Mouse (Mus musculus) heart, embryonic 13.5 days (tissue): ENCODE measurements around the gene Ptch2. TPM values are rescaled to one million over a fixed set of nuclear protein-coding genes. Genes with fewer than 3 reads are reported as not detected.

ENCODE experiments used
- ATAC-seq: fragments of 200-750 bp; cut with Nextera tagmentation; 2 replicates; pipeline ENCODE4 v1.8.0; 2017; ENCODE audit warnings: moderate TSS enrichment; ENCODE audit not compliant: insufficient number of reproducible peaks, low FRiP score, low TSS enrichment; ENCODE audit errors: extremely low read depth
- H3K27ac ChIP-seq: fragments of 300-500 bp; sonication (generic); replicated peaks from 2 replicates; pipeline ENCODE4 v1.5.1; 2015; ENCODE audit warnings: moderate library complexity, mild to moderate bottlenecking, inconsistent platforms
- H3K27me3 ChIP-seq: fragments of 300-500 bp; sonication (generic); replicated peaks from 2 replicates; pipeline ENCODE4 v1.6.1; 2015; ENCODE audit warnings: mild to moderate bottlenecking, inconsistent platforms
- H3K36me3 ChIP-seq: fragments of 300-500 bp; sonication (generic); 2 replicates; pipeline ENCODE4 v1.6.1; 2015; ENCODE audit warnings: mild to moderate bottlenecking, inconsistent platforms
- H3K4me1 ChIP-seq: fragments of 300-500 bp; sonication (generic); 2 replicates; pipeline ENCODE4 v1.6.1; 2015; ENCODE audit warnings: inconsistent platforms
- H3K4me2 ChIP-seq: fragments of 300-500 bp; sonication (generic); 2 replicates; pipeline ENCODE4 v1.6.1; 2015; ENCODE audit warnings: inconsistent platforms, mild to moderate bottlenecking, moderate library complexity
- H3K4me3 ChIP-seq: fragments of 300-500 bp; sonication (generic); 2 replicates; pipeline ENCODE4 v1.5.1; 2015; ENCODE audit warnings: moderate library complexity, mild to moderate bottlenecking, inconsistent platforms
- H3K9ac ChIP-seq: fragments of 300-500 bp; sonication (generic); 2 replicates; pipeline ENCODE4 v1.6.1; 2015; ENCODE audit warnings: inconsistent platforms, mild to moderate bottlenecking, moderate library complexity
- H3K9me3 ChIP-seq: fragments of 300-500 bp; sonication (generic); 2 replicates; pipeline ENCODE4 v1.6.1; 2016; ENCODE audit warnings: inconsistent platforms
- WGBS: fragments of 180-500 bp; shearing (Covaris S2); methylation state at CpG from one replicate; pipeline ENCODE4 v1.1.7; 2015; ENCODE audit warnings: mixed read lengths; 5-methylcytosine and 5-hydroxymethylcytosine counted together
- polyA plus RNA-seq: library from polyadenylated mRNA; unstranded; fragments of >200 nt; fragmentation: Nextera tagmentation; extraction: Ambion mirVana; gene quantifications from 2 replicates; pipeline ENCODE4 v1.2.1, GENCODE M21; 2015

Ptch2 gene
- 3.1 and 3.6 TPM in 2 replicates for polyA plus RNA-seq

DNA sequence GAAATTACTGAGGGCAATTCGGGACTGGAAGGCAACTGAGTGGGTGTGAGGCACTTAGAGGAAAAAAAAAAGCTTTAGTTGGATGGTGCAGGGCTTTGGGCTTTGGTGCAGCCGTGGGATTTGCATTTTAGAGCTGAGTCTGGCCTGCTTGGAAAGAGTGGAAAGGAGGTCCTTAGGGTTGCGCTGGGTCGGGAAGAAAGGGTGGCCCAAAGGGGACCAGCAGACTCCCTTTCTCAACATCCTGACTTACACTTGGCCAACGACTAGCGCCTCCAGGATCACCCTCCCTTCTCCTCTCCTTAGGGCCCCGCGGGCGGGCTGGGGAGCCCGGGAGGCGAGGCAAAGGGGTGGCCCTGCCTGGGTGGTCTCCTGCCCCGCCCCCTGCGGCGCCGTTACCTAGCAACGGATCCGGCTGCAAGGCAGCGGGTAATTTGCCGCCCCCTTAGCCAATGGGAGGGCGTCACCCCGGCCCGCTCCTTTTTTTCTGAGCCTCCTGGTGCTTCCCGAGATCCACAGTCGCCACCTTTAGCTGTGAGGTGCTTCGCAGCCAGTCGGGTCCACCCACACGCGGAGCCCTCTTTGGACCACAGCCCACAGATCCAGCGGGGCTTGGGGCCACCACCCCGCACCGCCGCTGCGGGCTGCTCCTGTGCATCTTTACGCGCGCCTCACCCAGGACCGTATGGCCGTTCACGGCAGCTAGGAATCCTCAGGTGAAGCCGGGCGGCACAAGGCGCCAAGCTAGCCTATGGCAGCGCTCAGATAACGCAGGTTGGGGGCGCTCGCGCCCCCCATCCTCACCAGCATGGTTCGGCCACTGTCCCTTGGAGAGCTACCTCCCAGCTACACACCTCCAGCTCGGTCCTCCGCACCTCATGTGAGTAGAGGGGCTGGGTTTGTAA, at the start of gene Ptch2:
Gene Ptch2, plus strand, starts transcription at position 525 of the 902 bp plus-strand sequence.
- Histone ChIP-seq H3K4me3 (peak within 1 kb of the TSS; percentile 61), H3K27me3 (peaks cover 7% of the 10 kb centered on the region; the same call in 1 of the 2 replicates), H3K4me1 (peaks cover 25% of the 10 kb centered on the region), H3K9ac (peak within 1 kb of the TSS; percentile 78), H3K27ac (peak within 1 kb of the TSS; percentile 80), H3K4me2 (peak within 1 kb of the TSS; percentile 90), H3K36me3 (no peaks in the 10 kb centered on the region), H3K9me3 (no peaks in the 10 kb centered on the region)
- 2% methylated on average over 50 of the region's 50 CpGs for WGBS
- 0 out of 2 replicates have a peak, but pooled peaks have one; percentile 31 for ATAC-seq

DNA sequence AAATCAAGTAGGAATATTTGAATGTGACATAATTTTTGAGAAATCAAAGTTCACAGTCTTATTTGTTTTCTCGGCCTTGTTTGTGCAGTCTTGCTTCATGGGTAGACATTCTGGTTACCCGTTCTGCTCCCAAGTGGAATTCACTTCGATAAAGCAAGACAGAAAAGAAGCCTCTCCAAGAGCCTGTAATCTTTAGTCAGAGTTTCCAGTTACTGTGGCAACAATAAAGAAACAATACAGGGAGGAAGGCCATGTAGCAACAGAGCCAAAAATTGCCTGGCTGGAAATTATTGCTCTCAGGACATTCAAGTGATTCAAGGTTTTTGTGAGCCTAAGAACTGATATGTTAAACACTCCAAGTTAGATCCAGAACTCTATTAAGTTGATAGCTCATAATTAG, 47.0 kb upstream of the Ptch2 start:
- no peak for ATAC-seq
- 63% methylated on average over 3 of the region's 3 CpGs for WGBS
- Histone ChIP-seq H3K9ac (no peak overlapping the region), H3K27me3 (no peaks in the 10 kb centered on the region), H3K9me3 (no peaks in the 10 kb centered on the region), H3K4me2 (no peak overlapping the region), H3K4me3 (no peak overlapping the region), H3K4me1 (no peaks in the 10 kb centered on the region), H3K36me3 (peaks cover 34% of the 10 kb centered on the region), H3K27ac (0 out of 2 replicates have a peak overlapping the region, but pooled peaks have one; percentile 6)

DNA sequence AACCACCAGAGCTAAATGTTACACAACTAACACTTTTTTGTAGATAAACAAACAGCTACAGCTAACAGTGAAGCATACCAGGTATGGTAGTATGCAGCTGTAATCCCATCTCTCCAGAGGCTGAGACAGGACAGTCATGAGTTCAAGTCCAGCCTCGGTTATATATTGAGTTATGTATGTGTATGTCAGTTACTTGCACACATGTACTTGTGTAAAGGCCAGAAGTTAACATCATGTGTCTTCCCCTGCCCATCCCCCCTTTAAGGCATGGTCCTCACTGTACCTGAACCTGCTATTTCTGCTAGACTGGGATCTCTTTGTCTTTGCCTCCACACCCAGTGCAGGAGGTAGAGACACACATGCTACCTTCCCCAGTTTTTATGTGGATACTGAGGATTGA, 46.4 kb upstream of the Ptch2 start:
- Histone ChIP-seq H3K27me3 (no peaks in the 10 kb centered on the region), H3K9me3 (no peaks in the 10 kb centered on the region), H3K4me3 (no peak overlapping the region), H3K4me1 (no peaks in the 10 kb centered on the region), H3K27ac (no peak overlapping the region), H3K36me3 (peaks cover 35% of the 10 kb centered on the region), H3K9ac (no peak overlapping the region), H3K4me2 (no peak overlapping the region)
- WGBS, result 88% methylated on average over 1 of the region's 1 CpGs
- no peak for ATAC-seq

DNA sequence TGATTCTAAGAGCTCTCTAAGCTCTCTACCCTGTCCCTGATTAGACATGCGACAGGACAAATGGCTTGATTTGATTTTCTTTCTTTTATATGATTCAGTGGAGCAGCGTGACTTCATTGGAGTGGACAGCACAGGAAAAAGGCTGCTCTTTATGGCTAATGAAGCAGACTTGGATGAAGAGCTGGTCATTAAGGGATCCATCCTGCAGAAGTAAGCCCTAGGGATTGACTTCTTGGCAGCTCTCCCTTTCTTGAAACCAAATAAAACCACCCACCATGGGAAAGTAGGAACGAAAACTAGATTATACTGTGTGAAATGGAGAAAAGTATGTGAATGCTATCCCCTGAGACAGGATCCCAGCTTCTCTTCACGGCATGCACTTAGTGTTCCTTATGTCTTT, 43.2 kb upstream of the Ptch2 start:
- 89% methylated on average over 4 of the region's 4 CpGs for WGBS
- H3K4me2 ChIP-seq, result no peak overlapping the region
- no peak overlapping the region for H3K9ac ChIP-seq
- no peaks in the 10 kb centered on the region for H3K9me3 ChIP-seq
- H3K27ac ChIP-seq, result no peak overlapping the region
- H3K27me3 ChIP-seq, result no peaks in the 10 kb centered on the region
- no peak for ATAC-seq
- H3K4me1 ChIP-seq, result no peaks in the 10 kb centered on the region; the same call in 1 of the 2 replicates
- peaks cover 26% of the 10 kb centered on the region for H3K36me3 ChIP-seq
- H3K4me3 ChIP-seq, result no peak overlapping the region

DNA sequence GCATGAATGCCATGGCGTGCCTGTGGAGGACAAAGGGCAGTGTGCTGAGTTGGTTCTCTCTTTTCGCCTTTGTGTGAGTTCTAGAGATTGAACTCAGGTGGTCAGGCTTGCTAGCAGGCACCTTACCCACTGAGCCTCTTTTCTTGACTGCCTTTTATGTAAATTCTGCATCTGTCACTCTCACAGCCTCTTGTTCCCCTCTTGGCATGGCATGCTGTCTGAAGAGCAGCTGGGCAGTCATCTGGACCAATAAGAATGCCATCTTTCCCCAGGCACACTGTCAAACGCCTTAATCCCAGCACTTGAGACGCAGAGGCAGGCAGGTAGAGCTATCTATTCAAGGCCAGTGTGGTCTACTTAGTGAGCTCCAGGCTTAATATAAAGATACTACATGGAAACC, 41.9 kb upstream of the Ptch2 start:
- no peak for ATAC-seq
- no peaks in the 10 kb centered on the region for H3K9me3 ChIP-seq

DNA sequence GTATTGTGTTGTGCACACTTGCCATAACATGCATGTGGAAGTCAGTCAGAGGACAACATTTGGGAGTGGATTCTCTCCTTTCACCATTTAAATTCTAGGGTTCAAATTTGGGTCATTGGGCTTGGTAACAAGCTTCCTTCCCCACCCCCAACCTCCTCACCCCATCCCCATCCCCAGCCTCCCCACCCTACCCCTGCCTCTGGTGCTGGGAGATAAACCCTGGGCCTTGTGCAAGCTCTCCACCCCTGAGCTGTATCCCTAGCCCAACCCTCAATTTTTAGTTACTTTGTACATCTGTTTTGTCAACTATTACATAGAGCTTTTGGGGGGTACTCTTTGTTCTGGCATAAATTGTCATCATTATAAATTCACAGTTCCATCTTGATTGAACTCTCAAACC, 39.8 kb upstream of the Ptch2 start:
- Histone ChIP-seq H3K27ac (0 out of 2 replicates have a peak overlapping the region, but pooled peaks have one; percentile 9), H3K27me3 (no peaks in the 10 kb centered on the region), H3K4me3 (no peak overlapping the region), H3K9me3 (no peaks in the 10 kb centered on the region), H3K9ac (no peak overlapping the region), H3K4me2 (no peak overlapping the region), H3K36me3 (peaks cover 32% of the 10 kb centered on the region), H3K4me1 (no peaks in the 10 kb centered on the region; the same call in 1 of the 2 replicates)
- ATAC-seq, result no peak

More for the DNA sequence above, 41.9 kb upstream of the Ptch2 start:
- Histone ChIP-seq H3K27ac (no peak overlapping the region), H3K27me3 (no peaks in the 10 kb centered on the region), H3K4me3 (no peak overlapping the region), H3K4me1 (no peaks in the 10 kb centered on the region; the same call in 1 of the 2 replicates), H3K36me3 (peaks cover 25% of the 10 kb centered on the region), H3K4me2 (no peak overlapping the region), H3K9ac (no peak overlapping the region)
- 83% methylated on average over 4 of the region's 4 CpGs for WGBS

DNA sequence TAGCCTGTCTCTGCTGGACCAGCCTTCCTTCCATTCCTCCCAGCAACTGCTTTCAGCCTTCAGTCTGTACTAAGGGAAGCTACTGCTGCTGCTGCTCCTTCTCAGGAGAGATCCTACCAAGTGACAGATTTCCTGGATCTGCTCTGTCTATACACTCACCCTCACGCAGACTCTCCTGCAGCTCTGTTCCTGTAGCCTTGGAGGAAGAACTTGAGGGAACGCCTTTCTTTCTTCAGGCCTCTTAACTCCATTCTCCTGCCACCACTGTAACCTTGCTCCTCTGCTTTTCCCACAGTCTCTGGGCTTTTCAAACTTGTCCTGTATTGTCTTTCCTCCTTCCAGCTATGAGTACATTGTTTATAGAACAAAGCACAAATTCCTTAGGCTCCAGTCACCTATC, 39.4 kb upstream of the Ptch2 start:
- H3K9me3 ChIP-seq, result no peaks in the 10 kb centered on the region
- peaks cover 34% of the 10 kb centered on the region for H3K36me3 ChIP-seq
- H3K27ac ChIP-seq, result peak overlapping the region; percentile 9; the same call in 1 of the 2 replicates
- no peaks in the 10 kb centered on the region; the same call in 1 of the 2 replicates for H3K4me1 ChIP-seq
- no peak overlapping the region for H3K4me3 ChIP-seq
- no peak overlapping the region for H3K4me2 ChIP-seq
- no peak overlapping the region for H3K9ac ChIP-seq
- ATAC-seq, result no peak
- no peaks in the 10 kb centered on the region for H3K27me3 ChIP-seq
- WGBS, result 70% methylated on average over 2 of the region's 2 CpGs

DNA sequence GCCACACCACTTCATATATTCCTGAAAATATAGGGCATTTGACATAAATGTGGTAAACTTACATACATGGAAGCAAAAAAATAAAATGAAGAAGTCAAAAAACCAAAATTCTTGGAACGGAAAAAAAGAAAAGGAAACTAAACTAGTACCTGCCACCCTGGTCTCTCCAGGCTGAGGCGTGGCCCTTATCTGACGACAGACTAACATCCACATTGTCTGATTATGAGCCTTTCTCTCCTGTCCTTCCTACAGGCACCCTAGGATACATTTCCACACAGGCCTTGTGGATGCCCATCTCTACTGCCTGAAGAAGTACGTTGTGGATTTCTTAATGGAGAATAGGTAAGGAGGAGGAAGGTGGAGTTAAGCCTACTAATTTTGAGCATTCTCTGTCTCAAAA, 37.4 kb upstream of the Ptch2 start:
- no peaks in the 10 kb centered on the region for H3K9me3 ChIP-seq
- H3K9ac ChIP-seq, result no peak overlapping the region
- 79% methylated on average over 4 of the region's 4 CpGs for WGBS
- no peaks in the 10 kb centered on the region; the same call in 1 of the 2 replicates for H3K4me1 ChIP-seq
- no peak for ATAC-seq
- H3K27ac ChIP-seq, result no peak overlapping the region
- H3K4me3 ChIP-seq, result no peak overlapping the region
- H3K4me2 ChIP-seq, result no peak overlapping the region
- no peaks in the 10 kb centered on the region for H3K27me3 ChIP-seq
- peaks cover 42% of the 10 kb centered on the region for H3K36me3 ChIP-seq

DNA sequence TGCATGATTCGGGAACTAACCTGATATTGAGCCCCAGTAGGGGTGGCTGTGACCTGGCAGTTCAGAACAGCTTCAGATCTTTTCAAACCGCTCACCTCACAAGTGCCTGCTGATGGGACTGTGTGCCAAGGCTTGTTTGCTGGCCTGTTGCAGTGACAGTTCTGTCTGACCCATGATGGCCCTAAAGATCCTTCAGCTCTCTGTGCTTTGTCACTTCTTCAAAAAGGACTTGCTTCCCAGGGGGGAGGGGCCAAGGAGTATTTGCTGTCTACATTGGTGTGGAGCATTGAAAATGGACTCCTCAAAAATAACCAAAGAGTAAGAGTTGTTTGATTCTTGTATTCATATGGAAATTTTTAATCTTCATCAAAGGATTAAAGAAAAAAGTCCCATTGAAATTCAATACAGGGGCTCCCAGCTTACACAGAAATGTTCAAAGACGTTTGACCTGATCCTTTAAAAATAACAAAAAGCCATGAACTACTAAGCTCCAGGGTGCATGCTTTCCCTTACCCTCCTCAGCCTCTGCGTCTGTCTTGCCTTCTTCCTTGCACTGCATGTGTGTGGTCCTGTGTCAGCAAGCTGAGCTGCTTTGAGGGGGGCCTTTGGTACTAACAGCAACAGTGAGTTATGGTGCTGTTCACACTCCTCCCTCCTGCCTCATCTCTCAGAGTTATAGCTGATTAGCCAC, 33.0 kb upstream of the Ptch2 start:
- Histone ChIP-seq H3K9ac (no peak overlapping the region), H3K27me3 (no peaks in the 10 kb centered on the region), H3K4me2 (no peak overlapping the region), H3K27ac (no peak overlapping the region), H3K36me3 (peaks cover 64% of the 10 kb centered on the region), H3K9me3 (no peaks in the 10 kb centered on the region), H3K4me1 (no peaks in the 10 kb centered on the region), H3K4me3 (no peak overlapping the region)
- WGBS, result 77% methylated on average over 4 of the region's 4 CpGs
- no peak for ATAC-seq

DNA sequence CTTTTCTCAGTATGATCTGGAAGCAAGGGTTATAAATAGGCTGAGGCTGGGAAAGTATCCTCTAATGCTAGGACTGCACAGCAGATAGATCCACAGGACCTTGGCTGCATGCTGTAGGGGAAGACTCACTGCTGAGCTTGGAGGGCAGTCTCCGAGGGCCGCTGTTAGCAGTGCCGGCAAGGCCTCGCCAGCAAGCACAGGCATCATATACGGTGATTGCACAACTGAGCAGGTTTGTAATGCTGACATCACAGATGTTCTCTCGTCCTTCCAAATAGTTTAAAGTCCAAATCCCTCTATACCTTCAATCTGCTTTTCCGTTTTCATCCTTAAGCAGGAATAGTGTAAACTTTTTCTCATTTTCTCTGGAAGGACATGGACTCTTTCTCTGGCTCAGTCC, 27.8 kb upstream of the Ptch2 start:
- WGBS, result 91% methylated on average over 7 of the region's 7 CpGs
- H3K36me3 ChIP-seq, result peaks cover 82% of the 10 kb centered on the region
- no peaks in the 10 kb centered on the region for H3K9me3 ChIP-seq

DNA sequence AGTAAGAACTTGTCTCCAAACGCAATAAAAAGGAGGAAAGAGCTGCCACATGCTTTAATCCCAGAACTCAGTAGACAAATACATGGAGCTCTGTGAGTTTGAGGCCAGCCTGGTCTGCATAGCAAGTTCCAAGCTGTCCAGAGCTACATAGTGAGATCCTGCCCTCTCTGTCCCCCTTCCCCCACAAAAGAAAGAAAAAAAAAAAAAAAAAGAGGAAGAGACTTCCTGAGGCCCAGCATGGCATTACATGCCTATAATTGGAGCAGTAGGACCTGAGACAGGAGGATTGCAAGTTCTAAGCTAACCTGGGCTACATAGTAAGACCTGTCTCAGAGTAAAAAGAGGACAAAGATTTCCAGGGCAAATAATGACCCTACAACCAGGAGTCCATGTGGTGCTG, 26.2 kb upstream of the Ptch2 start:
- H3K9ac ChIP-seq, result no peak overlapping the region
- no peak overlapping the region for H3K4me2 ChIP-seq
- no peak for ATAC-seq
- 83% methylated on average over 1 of the region's 1 CpGs for WGBS
- H3K27ac ChIP-seq, result no peak overlapping the region
- no peaks in the 10 kb centered on the region for H3K27me3 ChIP-seq
- no peak overlapping the region for H3K4me3 ChIP-seq
- peaks cover 5% of the 10 kb centered on the region; the same call in 1 of the 2 replicates for H3K4me1 ChIP-seq
- H3K9me3 ChIP-seq, result no peaks in the 10 kb centered on the region
- H3K36me3 ChIP-seq, result peaks cover 88% of the 10 kb centered on the region

More for the DNA sequence above, 27.8 kb upstream of the Ptch2 start:
- Histone ChIP-seq H3K4me3 (no peak overlapping the region), H3K4me1 (peaks cover 5% of the 10 kb centered on the region; the same call in 1 of the 2 replicates), H3K4me2 (no peak overlapping the region), H3K27me3 (no peaks in the 10 kb centered on the region), H3K27ac (no peak overlapping the region), H3K9ac (no peak overlapping the region)
- ATAC-seq, result no peak
